Mouse (Mus musculus): Measurements from ENCODE around the gene Prcc.
"Not testable (repeated sequence)": the region's sequence is repeated elsewhere in the genome, so short reads cannot be mapped to it uniquely, and the experiment has no call there.

The Prcc gene

DNA sequence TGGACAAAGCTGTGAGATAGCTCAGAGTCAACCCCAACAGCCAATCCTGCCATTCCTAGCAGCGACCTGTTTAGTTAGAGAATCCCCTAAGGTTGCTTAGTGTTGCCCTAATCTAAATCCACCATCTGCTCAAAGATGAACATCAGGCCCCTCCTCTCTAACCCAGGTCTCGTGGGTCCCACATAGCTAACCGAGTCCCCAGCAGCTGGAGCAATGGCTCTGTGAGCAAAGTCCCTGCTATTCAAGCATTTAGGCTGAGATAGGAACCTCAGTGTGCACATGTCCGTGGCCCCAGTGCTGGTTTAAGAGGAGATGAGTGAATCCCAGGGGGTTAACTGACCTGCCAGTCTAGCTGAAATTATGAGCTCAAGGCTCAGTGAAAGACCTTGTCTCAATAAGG, 39.2 kb downstream of the Prcc start:
- no peak for DNase-seq (ENCODE audit: low read depth)

DNA sequence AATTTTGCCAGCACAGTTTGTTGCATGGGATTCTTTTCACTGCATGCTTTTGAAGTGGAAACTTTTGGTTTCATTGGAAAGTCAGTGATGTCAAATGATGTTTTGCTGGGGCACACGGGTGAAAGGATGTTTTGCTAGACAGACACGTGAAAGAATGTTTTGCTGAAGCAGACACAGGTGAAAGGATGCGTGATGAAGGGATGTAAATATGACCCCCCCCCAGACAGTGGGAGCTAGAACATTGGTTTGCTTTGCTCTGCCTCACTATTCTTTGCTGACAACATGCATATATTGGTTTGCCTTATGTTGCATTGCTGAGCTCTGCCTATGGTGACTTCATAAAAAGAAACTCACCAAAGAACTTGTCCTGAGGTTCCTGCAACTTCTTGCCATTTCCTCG, 40.4 kb downstream of the Prcc start:
- peak; percentile 87 for DNase-seq (ENCODE audit: low read depth)

- DNase-seq (ENCODE audit: low read depth), result peak; percentile 44
These were observed 44.5 kb downstream of the Prcc start for GRCm38 (mm10) chr3:87840858-87841257.

DNA sequence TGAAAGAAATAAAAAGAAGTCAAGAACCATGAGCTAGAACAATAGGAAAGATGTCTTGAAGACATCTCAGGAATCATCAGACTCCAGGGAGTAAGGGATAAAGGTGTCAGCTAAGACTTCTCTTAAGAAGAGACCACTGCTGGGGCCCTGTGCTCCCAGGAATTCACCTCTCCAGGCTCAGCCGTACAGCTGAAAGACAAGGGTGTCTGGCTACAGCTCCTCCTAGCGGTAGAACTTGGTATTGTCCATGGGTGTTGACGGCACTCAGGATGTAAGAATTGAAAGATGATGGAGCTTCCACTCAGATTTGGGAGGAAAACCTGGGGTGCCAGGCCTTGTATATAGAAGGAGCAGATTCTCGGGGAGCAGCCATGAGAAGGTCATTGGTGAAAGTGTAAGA, 46.8 kb downstream of the Prcc start:
- DNase-seq (ENCODE audit: low read depth), result peak; percentile 93

- DNase-seq (ENCODE audit: low read depth), result peak; percentile 73
These were observed 51.9 kb downstream of the Prcc start for GRCm38 (mm10) chr3:87833482-87833881.

GRCm38 (mm10) chr3:87832109-87832859, 53.1 kb downstream of the Prcc start:
- peak; percentile 65 for DNase-seq (ENCODE audit: low read depth)

- DNase-seq (ENCODE audit: low read depth), result peak; percentile 34
These were observed 56.4 kb downstream of the Prcc start for GRCm38 (mm10) chr3:87829025-87829424.

- DNase-seq (ENCODE audit: low read depth), result no peak
These were observed 57.0 kb downstream of the Prcc start for GRCm38 (mm10) chr3:87828435-87828834.

DNA sequence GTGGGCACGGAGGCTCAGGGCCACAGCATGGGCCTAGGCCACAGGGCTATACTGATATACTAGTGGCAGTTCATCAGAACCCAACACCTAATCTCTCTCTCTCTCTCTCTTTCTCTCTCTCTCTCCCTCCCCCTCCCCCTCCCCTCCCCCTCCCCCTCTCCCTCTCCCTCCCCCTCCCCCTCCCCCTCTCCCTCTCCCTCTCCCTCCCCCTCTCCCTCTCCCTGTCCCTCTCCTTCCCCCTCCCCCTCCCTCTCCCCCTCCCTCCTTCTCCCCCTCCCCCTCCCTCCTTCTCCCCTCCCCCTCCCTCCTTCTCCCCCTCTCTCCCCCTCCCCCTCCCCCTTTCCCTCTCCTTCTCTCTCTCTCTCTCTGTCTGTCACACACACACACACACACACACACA, 61.2 kb downstream of the Prcc start, which contains the start of gene Pear1:
Pear1 (minus strand) TSS at position 101 of the 400 bp plus-strand sequence.
- DNase-seq (ENCODE audit: low read depth), result not testable (repeated sequence)

- no peak for DNase-seq (ENCODE audit: low read depth)
These were observed 67.2 kb downstream of the Prcc start for GRCm38 (mm10) chr3:87818226-87818625.

DNA sequence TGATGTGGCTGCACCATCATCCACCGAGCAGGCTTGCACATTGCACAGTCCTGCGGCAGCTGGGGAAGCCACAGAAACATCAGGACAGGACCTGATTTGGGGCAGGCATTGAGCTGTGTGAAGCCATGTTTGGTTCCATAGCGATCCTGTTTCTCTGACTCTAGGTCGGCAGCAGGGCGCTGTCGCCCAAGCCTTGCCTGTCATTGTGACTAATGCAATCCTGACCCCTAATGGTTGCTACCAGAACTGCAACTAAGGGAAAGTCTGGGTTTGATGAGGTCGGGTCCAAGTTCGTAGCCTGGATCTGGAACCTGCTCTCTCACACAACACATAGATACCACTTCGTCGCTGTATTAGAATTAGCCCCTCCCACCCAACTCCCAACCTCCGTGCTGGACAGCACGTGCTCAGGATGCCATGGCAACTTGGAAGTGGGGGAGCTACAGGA, 68.7 kb downstream of the Prcc start:
- peak; percentile 94 for DNase-seq (ENCODE audit: low read depth)

DNA sequence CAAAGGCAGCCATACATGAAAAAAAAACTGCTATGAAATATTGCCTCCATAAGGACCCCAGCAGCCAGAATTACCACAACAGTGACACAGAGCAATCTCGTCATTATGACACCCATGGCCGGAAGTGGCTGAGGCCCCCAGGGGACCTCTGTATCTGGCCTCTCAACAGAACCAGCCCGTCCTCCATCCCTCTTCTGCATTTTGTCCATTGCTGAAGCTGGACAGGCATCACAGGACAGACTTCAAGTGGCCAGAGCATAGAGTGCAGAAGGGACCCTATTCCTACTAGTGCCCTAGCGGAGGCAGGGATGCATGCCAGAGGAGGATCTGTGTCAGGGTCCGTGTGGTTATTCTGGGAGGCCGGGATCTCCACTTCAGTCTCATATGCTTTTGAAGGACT, 69.2 kb downstream of the Prcc start:
- no peak for DNase-seq (ENCODE audit: low read depth)

GRCm38 (mm10) chr3:87812873-87813272, 72.5 kb downstream of the Prcc start:
- no peak for DNase-seq (ENCODE audit: low read depth)

DNA sequence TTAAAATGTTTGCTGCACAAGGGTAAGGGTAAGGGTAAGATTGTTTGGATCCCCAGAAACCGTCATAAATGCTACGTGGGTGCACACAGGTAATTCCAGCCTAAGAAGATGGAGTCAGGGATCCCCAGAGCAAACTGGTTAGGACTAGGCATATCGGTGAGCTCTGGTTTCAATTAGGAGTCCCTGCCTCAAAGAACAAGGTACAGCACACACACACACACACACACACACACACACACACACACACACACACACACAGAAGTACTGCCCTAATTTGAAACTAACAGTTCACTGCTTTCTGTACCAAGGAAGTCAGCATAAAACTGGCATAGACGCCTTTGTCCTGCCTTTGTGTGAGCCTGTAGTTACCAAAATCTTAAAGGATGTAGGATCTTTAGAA, 73.0 kb downstream of the Prcc start:
- DNase-seq (ENCODE audit: low read depth), result no peak

DNA sequence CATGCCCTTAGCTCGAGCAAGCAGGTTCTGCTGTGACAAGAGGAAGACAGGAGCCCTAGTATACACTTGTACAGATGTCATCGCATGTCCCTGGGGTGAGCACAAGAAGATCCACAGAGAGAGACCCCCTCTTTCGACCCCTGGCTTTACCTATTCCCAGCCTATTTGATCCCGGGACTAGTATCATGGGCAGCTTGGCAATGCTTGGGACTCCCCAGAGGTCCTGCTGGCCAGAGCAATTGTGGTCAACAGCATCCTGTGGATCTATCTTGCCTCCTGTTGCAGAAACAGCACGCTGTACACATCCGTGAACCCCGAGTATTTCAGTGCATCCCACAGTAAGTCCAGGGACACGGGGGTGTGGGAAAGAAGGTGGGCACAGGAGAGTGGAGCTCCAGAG, 74.1 kb downstream of the Prcc start:
- no peak for DNase-seq (ENCODE audit: low read depth)

GRCm38 (mm10) chr3:87809322-87809962, 76.0 kb downstream of the Prcc start:
- DNase-seq (ENCODE audit: low read depth), result no peak

All from induced T-regulatory cell, adult 2 months (primary cell).